Mouse (Mus musculus) liver, embryonic 16.5 days (tissue): ENCODE data around the gene Slx4ip. TPM values are rescaled to one million over a fixed set of nuclear protein-coding genes. Genes with fewer than 3 reads are reported as not detected.

Experiments
- ATAC-seq: fragments of 200-750 bp; cut with Nextera tagmentation; 2 replicates; pipeline ENCODE4 v1.8.0; 2017; ENCODE audit warnings: low read depth, mild to moderate bottlenecking, moderate number of reproducible peaks, moderate library complexity
- H3K27ac ChIP-seq: fragments of 300-500 bp; sonication (generic); 2 replicates; pipeline ENCODE4 v1.5.1; 2014; ENCODE audit warnings: mild to moderate bottlenecking, low read length
- H3K27me3 ChIP-seq: fragments of 300-500 bp; sonication (generic); 2 replicates; pipeline ENCODE4 v1.6.1; 2014; ENCODE audit warnings: low read depth, low read length, mixed read lengths; ENCODE audit not compliant: control insufficient read depth, insufficient read depth
- H3K36me3 ChIP-seq: fragments of 300-500 bp; sonication (generic); 2 replicates; pipeline ENCODE4 v1.6.1; 2014; ENCODE audit warnings: mild to moderate bottlenecking; ENCODE audit not compliant: control insufficient read depth, insufficient read depth
- H3K4me1 ChIP-seq: fragments of 300-500 bp; sonication (generic); 2 replicates; pipeline ENCODE4 v1.6.1; 2014; ENCODE audit warnings: low read depth, low read length, mixed read lengths; ENCODE audit not compliant: control insufficient read depth
- H3K4me2 ChIP-seq: fragments of 300-500 bp; sonication (generic); 2 replicates; pipeline ENCODE4 v1.6.1; 2014; ENCODE audit warnings: low read depth, low read length, mixed read lengths
- H3K4me3 ChIP-seq: fragments of 300-500 bp; sonication (generic); 2 replicates; pipeline ENCODE4 v1.5.1; 2014; ENCODE audit warnings: low read depth, mild to moderate bottlenecking, low read length
- H3K9ac ChIP-seq: fragments of 300-500 bp; sonication (generic); 2 replicates; pipeline ENCODE4 v1.6.1; 2014; ENCODE audit warnings: low read depth, low read length
- H3K9me3 ChIP-seq: fragments of 300-500 bp; sonication (generic); replicated peaks from 2 replicates; pipeline ENCODE4 v1.6.1; 2016; ENCODE audit warnings: low read length; ENCODE audit not compliant: control insufficient read depth
- WGBS: fragments of 180-500 bp; shearing (Covaris S2); extraction: QIAGEN DNeasy Blood & Tissue Kit; methylation state at CpG from one replicate; pipeline ENCODE4 v1.1.7; 2014; ENCODE audit not compliant: insufficient replicate concordance; 5-methylcytosine and 5-hydroxymethylcytosine counted together
- polyA plus RNA-seq: library from polyadenylated mRNA; unstranded; fragments of >200 nt; fragmentation: Nextera tagmentation; extraction: Ambion mirVana; gene quantifications from 2 replicates; pipeline ENCODE4 v1.2.1, GENCODE M21; 2015

Gene Slx4ip
- polyA plus RNA-seq, 1 experiment from 2014 or later: 2.7 TPM

GRCm38 (mm10) chr2:137086621-137087395 lies 195.8 kb downstream of the Slx4ip start:
- 77% methylated on average over 14 of the region's 14 CpGs for WGBS
- no peaks in the 10 kb centered on the region for H3K36me3 ChIP-seq

GRCm38 (mm10) chr2:137087705-137088104 lies 196.7 kb downstream of the Slx4ip start:
- Histone ChIP-seq H3K36me3 (no peaks in the 10 kb centered on the region), H3K4me1 (no peaks in the 10 kb centered on the region), H3K4me2 (no peak overlapping the region), H3K9ac (no peak overlapping the region), H3K27me3 (no peaks in the 10 kb centered on the region), H3K9me3 (no peaks in the 10 kb centered on the region), H3K27ac (no peak overlapping the region), H3K4me3 (no peak overlapping the region)
- ATAC-seq: no peak
- 62% methylated on average over 6 of the region's 6 CpGs for WGBS

More at GRCm38 (mm10) chr2:137086621-137087395, 195.8 kb downstream of the Slx4ip start:
- no peak overlapping the region for H3K9ac ChIP-seq
- H3K27me3 ChIP-seq: no peaks in the 10 kb centered on the region
- no peak overlapping the region for H3K4me2 ChIP-seq
- H3K4me1 ChIP-seq: no peaks in the 10 kb centered on the region
- no peak overlapping the region for H3K27ac ChIP-seq
- H3K4me3 ChIP-seq: no peak overlapping the region
- H3K9me3 ChIP-seq: no peaks in the 10 kb centered on the region
- ATAC-seq: no peak

- Histone ChIP-seq H3K9me3 (no peaks in the 10 kb centered on the region), H3K4me3 (no peak overlapping the region), H3K4me1 (no peaks in the 10 kb centered on the region), H3K4me2 (no peak overlapping the region), H3K27ac (no peak overlapping the region), H3K27me3 (no peaks in the 10 kb centered on the region), H3K9ac (no peak overlapping the region), H3K36me3 (no peaks in the 10 kb centered on the region)
- ATAC-seq: no peak
- WGBS: 53% methylated on average over 11 of the region's 11 CpGs
Measured at GRCm38 (mm10) chr2:137091766-137092522, 200.9 kb downstream of the Slx4ip start.

GRCm38 (mm10) chr2:137092523-137093297 lies 201.7 kb downstream of the Slx4ip start:
- ATAC-seq: no peak
- Histone ChIP-seq H3K4me1 (no peaks in the 10 kb centered on the region), H3K36me3 (no peaks in the 10 kb centered on the region), H3K4me2 (no peak overlapping the region), H3K27ac (no peak overlapping the region), H3K27me3 (no peaks in the 10 kb centered on the region), H3K4me3 (no peak overlapping the region), H3K9me3 (no peaks in the 10 kb centered on the region), H3K9ac (no peak overlapping the region)
- 57% methylated on average over 10 of the region's 10 CpGs for WGBS

GRCm38 (mm10) chr2:137093298-137093630 lies 202.2 kb downstream of the Slx4ip start:
- Histone ChIP-seq H3K4me2 (no peak overlapping the region), H3K4me3 (no peak overlapping the region), H3K9me3 (no peaks in the 10 kb centered on the region), H3K36me3 (no peaks in the 10 kb centered on the region), H3K27me3 (no peaks in the 10 kb centered on the region), H3K4me1 (no peaks in the 10 kb centered on the region), H3K9ac (no peak overlapping the region), H3K27ac (no peak overlapping the region)
- no peak for ATAC-seq
- WGBS: 67% methylated on average over 7 of the region's 7 CpGs

- no peak overlapping the region for H3K4me2 ChIP-seq
- WGBS: 67% methylated on average over 8 of the region's 8 CpGs
- no peak for ATAC-seq
Measured at GRCm38 (mm10) chr2:137094301-137094700, 203.3 kb downstream of the Slx4ip start.

GRCm38 (mm10) chr2:137096981-137097460 lies 206.0 kb downstream of the Slx4ip start:
- WGBS: 70% methylated on average over 5 of the region's 5 CpGs
- H3K27ac ChIP-seq: no peak overlapping the region
- H3K9me3 ChIP-seq: no peaks in the 10 kb centered on the region
- no peak overlapping the region for H3K4me3 ChIP-seq
- H3K4me1 ChIP-seq: no peaks in the 10 kb centered on the region
- H3K4me2 ChIP-seq: no peak overlapping the region
- no peaks in the 10 kb centered on the region for H3K36me3 ChIP-seq
- no peak overlapping the region for H3K9ac ChIP-seq
- H3K27me3 ChIP-seq: no peaks in the 10 kb centered on the region
- no peak for ATAC-seq

More at GRCm38 (mm10) chr2:137094301-137094700, 203.3 kb downstream of the Slx4ip start:
- no peaks in the 10 kb centered on the region for H3K4me1 ChIP-seq
- no peaks in the 10 kb centered on the region for H3K9me3 ChIP-seq
- H3K4me3 ChIP-seq: no peak overlapping the region
- no peaks in the 10 kb centered on the region for H3K36me3 ChIP-seq
- no peak overlapping the region for H3K9ac ChIP-seq
- H3K27ac ChIP-seq: no peak overlapping the region
- H3K27me3 ChIP-seq: no peaks in the 10 kb centered on the region

GRCm38 (mm10) chr2:137098269-137099035 lies 207.4 kb downstream of the Slx4ip start:
- H3K36me3 ChIP-seq: no peaks in the 10 kb centered on the region
- H3K4me2 ChIP-seq: no peak overlapping the region
- no peaks in the 10 kb centered on the region for H3K27me3 ChIP-seq
- H3K4me1 ChIP-seq: no peaks in the 10 kb centered on the region
- no peak overlapping the region for H3K9ac ChIP-seq
- WGBS: 54% methylated on average over 11 of the region's 11 CpGs
- no peak overlapping the region for H3K4me3 ChIP-seq
- H3K9me3 ChIP-seq: no peaks in the 10 kb centered on the region
- ATAC-seq: no peak
- H3K27ac ChIP-seq: no peak overlapping the region
